Mouse (Mus musculus) C2C12 (cell line): ENCODE data around the gene Colgalt1. TPM values are rescaled to one million over a fixed set of nuclear protein-coding genes. Genes with fewer than 3 reads are reported as not detected.

Source experiments
- H3K27me3 ChIP-seq: one replicate; pipeline ENCODE4 v1.6.1; 2011; ENCODE audit not compliant: control insufficient read depth, insufficient read depth, insufficient read length
- H3K36me3 ChIP-seq: one replicate; pipeline ENCODE4 v1.6.1; 2011; ENCODE audit not compliant: control insufficient read depth, insufficient read depth
- H3K4me3 ChIP-seq: one replicate; pipeline ENCODE4 v1.5.1; 2011; ENCODE audit warnings: mild to moderate bottlenecking, control low read depth; ENCODE audit not compliant: poor library complexity, insufficient read depth, severe bottlenecking
- H3K79me2 ChIP-seq: one replicate; pipeline ENCODE4 v1.6.1; 2011; ENCODE audit not compliant: control insufficient read depth, insufficient read depth
- H3K79me3 ChIP-seq: one replicate; pipeline ENCODE4 v1.6.1; 2011; ENCODE audit warnings: low read depth, control low read depth
- H3ac ChIP-seq: one replicate; pipeline ENCODE3; 2011; ENCODE audit warnings: low read depth; ENCODE audit not compliant: control insufficient read depth, insufficient read length
- CEBPB ChIP-seq: IDR thresholded peaks from one replicate; pipeline ENCODE4 v1.6.1; 2011; ENCODE audit warnings: low read depth, mild to moderate bottlenecking, control low read depth, moderate library complexity
- CTCF ChIP-seq: IDR thresholded peaks from one replicate; pipeline ENCODE4 v1.5.1; 2011; ENCODE audit not compliant: control insufficient read depth, insufficient read depth, insufficient read length
- FOSL1 ChIP-seq: IDR thresholded peaks from one replicate; pipeline ENCODE4 v1.8.0; 2011; ENCODE audit warnings: mild to moderate bottlenecking, low read length; ENCODE audit not compliant: poor library complexity, insufficient read depth, severe bottlenecking
- MAX ChIP-seq: IDR thresholded peaks from one replicate; pipeline ENCODE4 v1.6.1; 2011; ENCODE audit warnings: mild to moderate bottlenecking, control low read depth
- MYOD1 ChIP-seq: IDR thresholded peaks from one replicate; pipeline ENCODE4 v1.6.1; 2011; ENCODE audit warnings: low read depth; ENCODE audit not compliant: control insufficient read depth, insufficient read length
- MYOG ChIP-seq: IDR thresholded peaks from one replicate; pipeline ENCODE4 v1.6.1; 2011; ENCODE audit not compliant: control insufficient read depth, insufficient read length; ENCODE audit errors: extremely low read depth
- USF1 ChIP-seq: IDR thresholded peaks from one replicate; pipeline ENCODE4 v1.6.1; 2011; ENCODE audit warnings: low read depth, mild to moderate bottlenecking, control low read depth, moderate library complexity
- polyA plus RNA-seq: library from polyadenylated mRNA; unstranded; fragments of >200 nt; fragmentation: generic; extraction: Trizol; gene quantifications from one replicate; pipeline ENCODE4 v1.2.1, GENCODE M21; 2012; ENCODE audit warnings: missing spikeins

Gene Colgalt1
- polyA plus RNA-seq, 1 experiment = 72.3 TPM

GRCm38 (mm10) chr8:71666855-71667254 lies 56.1 kb downstream of the Colgalt1 start:
- Histone ChIP-seq H3K4me3 (no peak overlapping the region), H3ac (no peak overlapping the region), H3K36me3 (no peaks in the 10 kb centered on the region), H3K79me3 (no peaks in the 10 kb centered on the region), H3K27me3 (no peaks in the 10 kb centered on the region), H3K79me2 (no peaks in the 10 kb centered on the region)
- TF ChIP-seq MYOG = no peak
- no peak for TF ChIP-seq CEBPB
- TF ChIP-seq MYOD1 = no peak

- no peak for TF ChIP-seq MYOG
- TF ChIP-seq FOSL1 = no peak
- TF ChIP-seq MAX = no peak
- TF ChIP-seq CTCF = no peak
- no peak for TF ChIP-seq CEBPB
- no peak for TF ChIP-seq MYOD1
- TF ChIP-seq USF1 = no peak
- H3K79me2 ChIP-seq = no peaks in the 10 kb centered on the region
- H3K4me3 ChIP-seq = no peak overlapping the region
- H3K36me3 ChIP-seq = no peaks in the 10 kb centered on the region
- no peaks in the 10 kb centered on the region for H3K27me3 ChIP-seq
- no peaks in the 10 kb centered on the region for H3K79me3 ChIP-seq
- H3ac ChIP-seq = no peak overlapping the region
Measured at GRCm38 (mm10) chr8:71667256-71667655, 56.5 kb downstream of the Colgalt1 start.

GRCm38 (mm10) chr8:71668220-71668975 lies 57.6 kb downstream of the Colgalt1 start:
- Histone ChIP-seq H3K79me2 (no peaks in the 10 kb centered on the region), H3K79me3 (no peaks in the 10 kb centered on the region), H3K27me3 (no peaks in the 10 kb centered on the region), H3ac (peak overlapping the region; percentile 42), H3K36me3 (no peaks in the 10 kb centered on the region), H3K4me3 (no peak overlapping the region)
- TF ChIP-seq MAX (no peak), CEBPB (no peak), USF1 (no peak), MYOG (no peak), MYOD1 (no peak), CTCF (no peak), FOSL1 (no peak)

- H3K4me3 ChIP-seq = peak overlapping the region; percentile 32
- H3K27me3 ChIP-seq = no peaks in the 10 kb centered on the region
- TF ChIP-seq MAX = no peak
- H3K36me3 ChIP-seq = no peaks in the 10 kb centered on the region
- H3K79me2 ChIP-seq = no peaks in the 10 kb centered on the region
- peak overlapping the region; percentile 47 for H3ac ChIP-seq
- no peaks in the 10 kb centered on the region for H3K79me3 ChIP-seq
Measured at GRCm38 (mm10) chr8:71670198-71670597, 59.4 kb downstream of the Colgalt1 start.

- no peak for TF ChIP-seq MAX
- no peak for TF ChIP-seq MYOG
- TF ChIP-seq CEBPB = no peak
- no peak for TF ChIP-seq FOSL1
- TF ChIP-seq MYOD1 = no peak
- no peak for TF ChIP-seq CTCF
- no peak for TF ChIP-seq USF1
- Histone ChIP-seq H3K79me3 (no peaks in the 10 kb centered on the region), H3ac (peak overlapping the region; percentile 47), H3K27me3 (no peaks in the 10 kb centered on the region), H3K36me3 (no peaks in the 10 kb centered on the region), H3K4me3 (peak overlapping the region; percentile 32), H3K79me2 (no peaks in the 10 kb centered on the region)
Measured at GRCm38 (mm10) chr8:71670621-71671548, 60.1 kb downstream of the Colgalt1 start.
